Mouse (Mus musculus) midbrain, embryonic 11.5 days (tissue): ENCODE results near the gene Zfp639. TPM values are rescaled to one million over a fixed set of nuclear protein-coding genes. Genes with fewer than 3 reads are reported as not detected.

Experiments
- ATAC-seq: fragments of 200-750 bp; cut with Nextera tagmentation; 2 replicates; pipeline ENCODE4 v1.8.0; 2017; ENCODE audit warnings: moderate TSS enrichment, moderate library complexity; ENCODE audit not compliant: low FRiP score
- DNase-seq: peaks from one replicate; pipeline ENCODE4 v3.0.0; 2015; ENCODE audit warnings: low spot score; ENCODE audit errors: missing footprints
- H3K27ac ChIP-seq: fragments of 300-500 bp; sonication (generic); 2 replicates; pipeline ENCODE4 v1.5.1; 2014; ENCODE audit warnings: low read depth, low read length
- H3K27me3 ChIP-seq: fragments of 300-500 bp; sonication (generic); 2 replicates; pipeline ENCODE4 v1.6.1; 2014; ENCODE audit warnings: mild to moderate bottlenecking, low read length, moderate library complexity, mixed read lengths; ENCODE audit not compliant: control insufficient read depth, insufficient read depth
- H3K36me3 ChIP-seq: fragments of 300-500 bp; sonication (generic); 2 replicates; pipeline ENCODE4 v1.6.1; 2014; ENCODE audit warnings: mild to moderate bottlenecking, low read length, moderate library complexity, mixed read lengths; ENCODE audit not compliant: control insufficient read depth, insufficient read depth
- H3K4me1 ChIP-seq: fragments of 300-500 bp; sonication (generic); 2 replicates; pipeline ENCODE4 v1.6.1; 2014; ENCODE audit warnings: low read length; ENCODE audit not compliant: control insufficient read depth, insufficient read depth
- H3K4me2 ChIP-seq: fragments of 300-500 bp; sonication (generic); 2 replicates; pipeline ENCODE4 v1.6.1; 2014; ENCODE audit warnings: mild to moderate bottlenecking, moderate library complexity
- H3K4me3 ChIP-seq: fragments of 300-500 bp; sonication (generic); 2 replicates; pipeline ENCODE4 v1.5.1; 2014; ENCODE audit warnings: low read depth, low read length
- H3K9ac ChIP-seq: fragments of 300-500 bp; sonication (generic); 2 replicates; pipeline ENCODE4 v1.6.1; 2014; ENCODE audit warnings: low read length
- H3K9me3 ChIP-seq: fragments of 300-500 bp; sonication (generic); 2 replicates; pipeline ENCODE4 v1.6.1; 2016; ENCODE audit warnings: low read length; ENCODE audit not compliant: control insufficient read depth
- WGBS: fragments of 180-500 bp; shearing (Covaris S2); extraction: QIAGEN DNeasy Blood & Tissue Kit; methylation state at CpG from one replicate; pipeline ENCODE4 v1.1.7; 2014; 5-methylcytosine and 5-hydroxymethylcytosine counted together
- polyA plus RNA-seq: library from polyadenylated mRNA; unstranded; fragments of >200 nt; fragmentation: Nextera tagmentation; extraction: Ambion mirVana; gene quantifications from 2 replicates; pipeline ENCODE4 v1.2.1, GENCODE M21; 2014

The Zfp639 gene
- polyA plus RNA-seq: 42.1 and 50.3 TPM in 2 replicates

- peak within 1 kb of the TSS; percentile 85 for H3K4me3 ChIP-seq
- peak within 1 kb of the TSS; percentile 75 for H3K27ac ChIP-seq
- peak within 1 kb of the TSS; percentile 73 for H3K4me2 ChIP-seq
- WGBS: 6% methylated on average over 24 of the region's 24 CpGs
- no peak; the same call in 1 of the 2 replicates for ATAC-seq
- no peaks in the 10 kb centered on the region for H3K36me3 ChIP-seq
- DNase-seq: peak; percentile 92
- peak within 1 kb of the TSS; percentile 91 for H3K9ac ChIP-seq
- H3K4me1 ChIP-seq: peaks cover 13% of the 10 kb centered on the region
- no peaks in the 10 kb centered on the region for H3K9me3 ChIP-seq
- no peaks in the 10 kb centered on the region for H3K27me3 ChIP-seq
Measured at GRCm38 (mm10) chr3:32509496-32510374, at the start of gene Zfp639. Gene Zfp639 (plus strand): TSS chr3:32510259.

DNA sequence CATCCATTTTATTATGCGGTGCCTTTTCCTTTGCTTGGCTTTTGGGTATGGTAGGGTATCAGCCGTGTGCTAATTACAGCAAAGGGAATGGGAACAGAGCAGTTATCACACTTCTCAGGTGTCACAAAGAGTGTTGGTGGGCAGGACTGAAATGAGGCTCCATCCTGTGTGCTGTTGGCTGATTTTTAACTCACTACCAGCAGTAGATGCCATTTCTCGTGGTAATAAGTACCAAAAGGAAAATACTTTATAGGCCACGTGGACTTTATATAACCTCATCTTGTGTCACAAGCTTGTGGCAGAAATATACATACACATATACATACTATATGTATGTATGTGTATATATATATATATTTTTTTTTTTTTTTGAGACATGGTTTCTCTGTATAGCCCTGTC, 42.7 kb upstream of the Zfp639 start:
- 97% methylated on average over 4 of the region's 4 CpGs for WGBS
- DNase-seq (no peak), ATAC-seq (no peak)
- H3K36me3 ChIP-seq: no peaks in the 10 kb centered on the region
- no peaks in the 10 kb centered on the region for H3K27me3 ChIP-seq
- H3K4me1 ChIP-seq: no peaks in the 10 kb centered on the region
- no peak overlapping the region for H3K4me2 ChIP-seq
- H3K4me3 ChIP-seq: no peak overlapping the region
- H3K27ac ChIP-seq: no peak overlapping the region
- no peak overlapping the region for H3K9ac ChIP-seq
- H3K9me3 ChIP-seq: no peaks in the 10 kb centered on the region

DNA sequence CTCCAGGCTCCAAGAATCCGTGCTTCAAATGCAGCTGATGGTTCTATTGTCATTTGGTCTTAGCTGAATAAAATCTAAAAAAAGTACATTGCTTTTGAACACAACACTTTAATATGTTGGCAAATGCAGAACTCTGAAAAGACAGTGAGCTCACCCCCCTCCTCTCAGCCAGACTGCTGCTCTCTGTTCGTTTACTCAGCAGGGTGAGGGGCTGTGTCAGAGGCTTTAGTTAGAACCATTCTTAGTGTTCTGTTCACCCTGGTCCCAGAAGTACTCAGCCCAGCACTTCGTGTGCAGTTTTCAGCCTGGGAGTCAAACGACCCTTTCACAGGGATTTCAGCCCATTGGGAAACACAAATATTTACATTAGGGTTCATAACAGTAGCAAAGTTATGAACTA, 41.6 kb upstream of the Zfp639 start:
- H3K4me2 ChIP-seq: no peak overlapping the region
- no peaks in the 10 kb centered on the region for H3K36me3 ChIP-seq
- DNase-seq: no peak
- no peak overlapping the region for H3K4me3 ChIP-seq
- no peak for ATAC-seq
- H3K9me3 ChIP-seq: no peaks in the 10 kb centered on the region
- H3K4me1 ChIP-seq: no peaks in the 10 kb centered on the region
- WGBS: 77% methylated on average over 4 of the region's 4 CpGs
- H3K27me3 ChIP-seq: no peaks in the 10 kb centered on the region
- H3K9ac ChIP-seq: no peak overlapping the region
- H3K27ac ChIP-seq: no peak overlapping the region

DNA sequence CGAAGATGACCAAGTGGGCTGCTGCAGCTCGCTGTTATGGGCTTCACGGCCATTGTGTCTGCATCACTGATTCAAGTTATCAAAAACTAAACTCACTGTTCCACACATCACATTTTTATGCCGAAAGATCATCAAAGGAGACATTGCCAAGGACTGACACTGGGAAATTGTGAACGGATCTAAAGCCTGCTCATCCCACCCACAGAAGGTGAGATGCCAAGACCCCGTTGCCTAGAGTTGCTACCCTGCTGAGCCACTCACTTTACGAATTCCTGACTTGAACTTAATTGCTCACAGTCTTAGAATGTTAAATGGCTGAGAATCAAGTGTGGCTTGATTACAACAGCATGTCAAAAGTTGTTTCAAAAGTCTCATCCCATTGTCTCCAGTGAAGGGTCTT, 39.6 kb upstream of the Zfp639 start:
- no peak overlapping the region for H3K27ac ChIP-seq
- H3K4me1 ChIP-seq: no peaks in the 10 kb centered on the region
- H3K9ac ChIP-seq: no peak overlapping the region
- 74% methylated on average over 7 of the region's 7 CpGs for WGBS
- H3K36me3 ChIP-seq: no peaks in the 10 kb centered on the region
- no peak overlapping the region for H3K4me2 ChIP-seq
- no peaks in the 10 kb centered on the region for H3K27me3 ChIP-seq
- DNase-seq (no peak), ATAC-seq (no peak)
- no peak overlapping the region for H3K4me3 ChIP-seq
- H3K9me3 ChIP-seq: no peaks in the 10 kb centered on the region

DNA sequence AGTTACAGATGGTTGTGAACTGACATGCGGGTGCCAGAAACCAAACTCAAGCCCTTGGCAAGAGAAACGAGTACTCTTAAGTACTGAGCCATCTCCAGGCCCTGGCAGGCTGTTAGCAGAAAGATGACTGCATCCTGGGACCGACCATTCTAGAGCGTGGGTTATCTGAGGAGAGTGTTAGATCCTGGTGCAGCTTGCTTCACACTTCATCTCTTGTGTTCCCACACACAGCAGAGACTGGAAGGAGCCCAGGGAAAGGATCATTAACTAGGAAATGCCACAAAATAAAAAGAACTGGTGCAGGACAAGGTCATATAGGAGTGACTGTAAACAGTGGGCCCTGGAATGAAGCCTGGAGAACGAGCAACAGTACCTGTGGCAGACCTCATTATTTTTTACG, 39.0 kb upstream of the Zfp639 start:
- no peaks in the 10 kb centered on the region for H3K9me3 ChIP-seq
- no peak overlapping the region for H3K27ac ChIP-seq
- no peak overlapping the region for H3K4me2 ChIP-seq
- H3K4me1 ChIP-seq: no peaks in the 10 kb centered on the region
- H3K4me3 ChIP-seq: no peak overlapping the region
- no peak overlapping the region for H3K9ac ChIP-seq
- no peak for ATAC-seq
- no peaks in the 10 kb centered on the region for H3K36me3 ChIP-seq
- no peaks in the 10 kb centered on the region for H3K27me3 ChIP-seq
- DNase-seq: no peak
- 89% methylated on average over 6 of the region's 6 CpGs for WGBS

DNA sequence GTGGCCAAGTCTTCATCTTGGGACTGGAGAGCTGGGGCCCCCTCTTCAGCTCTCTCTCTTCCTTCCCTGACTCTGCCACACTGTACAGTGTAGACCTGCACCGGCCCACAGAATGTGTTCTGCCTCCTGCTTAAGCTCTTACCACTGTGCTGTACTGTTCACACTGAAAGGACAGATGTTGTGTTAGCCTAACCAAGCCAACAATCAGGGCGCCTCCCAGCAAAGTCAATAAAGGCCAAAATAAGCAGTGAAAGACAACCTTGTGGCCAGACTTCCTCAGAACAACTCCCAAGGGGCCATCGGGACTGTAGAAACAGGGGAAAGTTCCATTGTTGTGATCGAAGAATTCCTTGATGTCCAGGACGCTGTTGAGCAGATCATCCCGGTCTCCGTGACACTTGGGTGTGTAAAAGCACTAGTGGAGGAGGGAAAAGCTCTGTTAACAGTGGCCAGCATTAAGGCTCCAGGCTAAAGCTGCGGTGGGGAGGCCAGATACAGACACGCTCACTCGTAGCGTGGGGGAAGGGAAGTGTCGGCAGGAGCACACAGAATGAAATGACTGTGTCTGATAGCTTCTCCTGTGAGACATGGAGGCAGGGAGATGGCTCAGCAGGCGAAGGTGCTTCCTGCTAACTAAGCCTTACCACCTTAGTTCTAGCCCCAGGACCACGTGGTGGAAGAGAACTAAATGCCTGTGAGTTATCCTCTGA, 37.7 kb upstream of the Zfp639 start:
- DNase-seq: no peak
- Histone ChIP-seq H3K4me3 (no peak overlapping the region), H3K4me2 (no peak overlapping the region), H3K4me1 (no peaks in the 10 kb centered on the region), H3K36me3 (no peaks in the 10 kb centered on the region), H3K27me3 (no peaks in the 10 kb centered on the region), H3K27ac (no peak overlapping the region), H3K9me3 (no peaks in the 10 kb centered on the region), H3K9ac (no peak overlapping the region)
- ATAC-seq: no peak
- WGBS: 75% methylated on average over 14 of the region's 14 CpGs

DNA sequence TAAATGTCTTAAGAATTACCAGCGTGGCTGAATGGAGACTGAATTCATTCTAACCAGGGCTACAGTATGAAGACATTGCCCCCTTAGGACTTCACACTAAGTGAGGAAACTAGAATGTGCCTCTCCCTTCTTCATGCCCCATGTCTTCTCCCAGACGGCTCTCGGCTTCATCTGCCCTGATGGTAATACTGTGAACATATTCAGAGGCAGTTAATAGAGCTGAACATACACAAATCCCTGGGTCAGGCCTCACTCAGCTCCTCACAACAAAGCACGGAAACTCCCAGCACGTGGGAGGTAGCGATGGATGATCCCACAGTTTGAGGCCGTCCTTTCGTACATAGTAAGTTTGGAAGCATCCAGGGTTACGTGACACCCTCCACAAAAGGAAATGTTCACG, 36.9 kb upstream of the Zfp639 start:
- Histone ChIP-seq H3K4me1 (no peaks in the 10 kb centered on the region), H3K36me3 (no peaks in the 10 kb centered on the region), H3K4me3 (no peak overlapping the region), H3K4me2 (no peak overlapping the region), H3K27ac (no peak overlapping the region), H3K27me3 (no peaks in the 10 kb centered on the region), H3K9me3 (no peaks in the 10 kb centered on the region), H3K9ac (no peak overlapping the region)
- ATAC-seq (no peak), DNase-seq (no peak)
- 91% methylated on average over 10 of the region's 10 CpGs for WGBS

DNA sequence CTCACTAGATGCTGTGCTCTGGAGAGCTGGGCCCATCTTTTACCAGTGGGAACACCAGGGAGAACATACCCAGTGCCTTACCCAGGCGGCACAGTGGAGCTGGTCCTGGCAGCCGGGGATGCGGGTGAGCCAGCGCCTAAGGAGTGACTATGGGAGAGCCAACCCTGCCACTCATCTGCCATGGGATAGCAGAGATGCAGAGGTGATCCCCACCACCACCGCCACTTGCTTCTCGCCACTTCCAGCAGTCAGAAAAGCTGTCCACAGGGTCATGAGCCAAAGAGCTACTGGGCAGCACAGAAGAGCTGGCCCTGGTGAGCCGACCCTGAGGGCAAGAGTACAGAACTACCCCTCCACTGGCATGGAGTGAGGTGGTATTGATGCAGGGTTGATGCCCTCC, 30.1 kb upstream of the Zfp639 start:
- DNase-seq (no peak), ATAC-seq (no peak)
- H3K4me2 ChIP-seq: no peak overlapping the region
- H3K4me3 ChIP-seq: no peak overlapping the region
- H3K4me1 ChIP-seq: no peaks in the 10 kb centered on the region
- H3K36me3 ChIP-seq: no peaks in the 10 kb centered on the region
- H3K9me3 ChIP-seq: no peaks in the 10 kb centered on the region
- no peak overlapping the region for H3K27ac ChIP-seq
- no peak overlapping the region for H3K9ac ChIP-seq
- H3K27me3 ChIP-seq: no peaks in the 10 kb centered on the region
- WGBS: 92% methylated on average over 7 of the region's 7 CpGs

DNA sequence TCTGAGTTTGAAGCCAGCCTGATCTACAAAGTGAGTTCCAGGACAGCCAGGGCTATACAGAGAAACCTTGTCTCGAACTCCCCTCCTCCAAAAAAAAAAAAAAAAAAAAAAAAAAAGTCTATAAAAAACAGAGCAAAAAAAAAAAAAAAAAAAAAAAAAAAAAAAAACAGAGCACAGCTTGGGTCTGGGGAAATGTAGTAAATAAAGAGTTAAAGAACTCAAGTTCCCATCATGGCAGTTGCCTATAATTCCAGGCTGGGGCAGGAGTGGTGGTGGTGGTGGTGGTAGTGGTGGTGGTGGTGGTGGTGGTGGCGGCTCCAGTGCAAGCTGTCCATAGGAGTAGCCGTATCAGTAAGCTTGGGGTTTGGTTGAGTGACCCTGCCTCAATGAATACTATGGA, 27.0 kb upstream of the Zfp639 start:
- H3K36me3 ChIP-seq: no peaks in the 10 kb centered on the region
- H3K9ac ChIP-seq: no peak overlapping the region
- no peak overlapping the region for H3K27ac ChIP-seq
- no peaks in the 10 kb centered on the region for H3K4me1 ChIP-seq
- no peaks in the 10 kb centered on the region for H3K9me3 ChIP-seq
- 84% methylated on average over 3 of the region's 3 CpGs for WGBS
- H3K4me2 ChIP-seq: no peak overlapping the region
- ATAC-seq: no peak
- H3K27me3 ChIP-seq: no peaks in the 10 kb centered on the region
- H3K4me3 ChIP-seq: no peak overlapping the region
- peak; percentile 49 for DNase-seq
